Mouse (Mus musculus): Measurements from ENCODE around the gene 2310011J03Rik. TPM values are rescaled to one million over a fixed set of nuclear protein-coding genes. Genes with fewer than 3 reads are reported as not detected.
"Not testable (repeated sequence)": the region's sequence is repeated elsewhere in the genome, so short reads cannot be mapped to it uniquely, and the experiment has no call there.

Gene 2310011J03Rik
- polyA plus RNA-seq, 1 experiment, result 47.8 TPM

DNA sequence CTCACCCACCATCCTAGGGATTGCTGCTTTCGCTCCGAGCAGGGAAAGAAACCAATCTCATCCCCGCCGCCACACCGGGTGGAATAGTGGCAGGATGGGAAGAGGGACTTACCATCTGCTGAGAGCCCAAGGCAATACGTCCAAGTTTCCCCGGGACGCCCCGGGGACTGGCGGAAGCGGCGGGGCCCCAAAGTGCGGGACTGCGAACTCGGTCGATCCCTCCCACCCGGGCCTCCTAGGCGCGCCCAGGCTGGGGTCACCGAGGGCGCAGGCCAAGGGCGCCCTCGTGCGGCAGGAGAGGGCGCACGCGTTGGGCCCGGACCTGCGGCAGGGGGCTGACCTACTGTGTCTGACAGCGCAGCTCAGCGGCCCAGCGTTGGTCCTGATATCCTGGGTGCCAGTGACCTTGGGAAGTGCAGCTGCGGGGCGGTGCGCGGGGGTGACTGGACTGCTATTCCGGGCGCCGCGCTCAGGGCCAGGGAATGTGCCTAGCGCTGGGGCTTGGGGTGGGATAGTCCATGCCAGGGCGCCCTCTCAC lies 28.0 kb upstream of the 2310011J03Rik start, which contains the start of gene Adamtsl5:
Adamtsl5 (minus strand) TSS at position 169 of the 538 bp plus-strand sequence.
- TF ChIP-seq POLR2A (IDR thresholded peaks at IDR 0.05; ENCODE audit: low read depth, low read length), result no peak
- peak; percentile 64 for TF ChIP-seq CTCF (conservative IDR thresholded peaks at IDR 0.05; ENCODE audit: insufficient read depth, insufficient read length, low read depth, low read length)
- no peaks in the 10 kb centered on the region for H3K36me3 ChIP-seq (ENCODE audit: control insufficient read depth, insufficient read depth, low read length)
- no peak within 1 kb of the TSS for H3K27ac ChIP-seq (ENCODE audit: insufficient read depth, low read depth, low read length)
- WGBS, result 2% methylated on average over 42 of the region's 42 CpGs
- H3K4me1 ChIP-seq (ENCODE audit: control insufficient read depth, insufficient read depth, low read length), result peaks cover 7% of the 10 kb centered on the region
- DNase-seq, result peak; percentile 52
- no peaks in the 10 kb centered on the region for H3K27me3 ChIP-seq (replicated peaks; ENCODE audit: control insufficient read depth, insufficient read depth, low read length)
- H3K4me3 ChIP-seq (ENCODE audit: insufficient read depth, low read depth, low read length), result peak within 1 kb of the TSS; percentile 53

DNA sequence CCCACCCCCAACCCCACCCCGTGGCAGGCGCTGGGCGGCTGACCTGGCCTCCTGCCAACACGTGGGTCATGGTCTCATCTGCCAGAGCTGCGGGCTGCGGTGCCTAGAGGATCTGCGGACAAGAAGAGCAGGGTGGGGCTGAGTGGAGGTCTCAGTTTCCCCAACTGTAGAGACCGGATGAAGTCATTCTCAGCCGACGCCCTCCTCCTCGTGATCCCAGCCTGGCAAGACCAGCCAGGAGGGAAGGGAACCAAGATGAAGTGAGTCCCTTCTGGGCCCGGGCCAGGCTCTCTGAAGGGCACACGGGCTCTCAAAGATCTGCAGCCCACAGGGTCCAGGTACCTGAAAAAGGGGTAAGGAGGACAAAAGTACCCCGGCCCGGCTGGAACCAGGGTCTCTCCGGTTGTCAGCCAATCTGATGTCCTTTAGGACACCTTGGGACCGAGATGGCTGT lies 27.2 kb upstream of the 2310011J03Rik start:
- H3K27me3 ChIP-seq (replicated peaks; ENCODE audit: control insufficient read depth, insufficient read depth, low read length), result no peaks in the 10 kb centered on the region
- TF ChIP-seq CTCF (conservative IDR thresholded peaks at IDR 0.05; ENCODE audit: insufficient read depth, insufficient read length, low read depth, low read length) (no peak), POLR2A (IDR thresholded peaks at IDR 0.05; ENCODE audit: low read depth, low read length) (no peak)
- WGBS, result 10% methylated on average over 17 of the region's 17 CpGs
- H3K36me3 ChIP-seq (ENCODE audit: control insufficient read depth, insufficient read depth, low read length), result no peaks in the 10 kb centered on the region
- peak overlapping the region; percentile 53 for H3K4me3 ChIP-seq (ENCODE audit: insufficient read depth, low read depth, low read length)
- no peak for DNase-seq
- no peak overlapping the region for H3K27ac ChIP-seq (ENCODE audit: insufficient read depth, low read depth, low read length)
- peaks cover 7% of the 10 kb centered on the region for H3K4me1 ChIP-seq (ENCODE audit: control insufficient read depth, insufficient read depth, low read length)

DNA sequence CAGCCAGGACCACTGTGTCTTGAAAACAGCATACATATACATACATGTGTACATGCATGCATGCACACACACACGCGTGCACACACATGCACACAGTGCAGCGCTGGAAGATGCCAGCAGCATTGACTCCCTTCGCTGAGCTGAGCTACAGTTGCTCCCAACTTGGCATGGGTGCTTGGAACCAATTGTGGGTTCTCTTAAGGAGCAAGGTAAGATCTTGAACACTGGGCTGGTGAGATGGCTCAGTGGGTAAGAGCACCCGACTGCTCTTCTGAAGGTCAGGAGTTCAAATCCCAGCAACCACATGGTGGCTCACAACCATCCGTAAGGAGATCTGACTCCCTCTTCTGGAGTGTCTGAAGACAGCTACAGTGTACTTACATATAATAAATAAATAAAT lies 25.6 kb upstream of the 2310011J03Rik start:
- 82% methylated on average over 6 of the region's 6 CpGs for WGBS
- H3K27me3 ChIP-seq (replicated peaks; ENCODE audit: control insufficient read depth, insufficient read depth, low read length); DNase-seq; H3K4me3 ChIP-seq (ENCODE audit: insufficient read depth, low read depth, low read length); H3K27ac ChIP-seq (ENCODE audit: insufficient read depth, low read depth, low read length); H3K36me3 ChIP-seq (ENCODE audit: control insufficient read depth, insufficient read depth, low read length): not testable (repeated sequence)
- peaks cover 11% of the 10 kb centered on the region for H3K4me1 ChIP-seq (ENCODE audit: control insufficient read depth, insufficient read depth, low read length)

DNA sequence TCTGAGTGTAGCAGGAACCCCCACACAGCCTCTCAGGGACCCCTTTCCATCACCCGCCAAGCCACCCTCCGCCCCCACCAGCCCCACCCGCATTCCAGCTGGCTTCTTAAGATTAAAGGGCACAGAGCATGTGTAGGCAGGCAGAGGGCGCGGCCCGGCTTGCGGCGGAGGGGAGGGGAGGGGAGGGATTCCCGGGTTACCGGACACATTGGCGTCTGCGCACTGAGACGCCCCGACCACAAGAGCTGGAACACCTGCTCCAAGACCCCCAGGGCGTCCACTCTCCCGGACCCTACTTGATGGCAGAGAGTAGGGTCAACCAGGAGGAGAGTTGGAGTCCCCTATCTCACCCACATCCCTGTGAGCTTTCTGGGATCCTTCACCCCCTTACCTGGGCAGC lies 24.8 kb upstream of the 2310011J03Rik start:
- Histone ChIP-seq H3K27ac (ENCODE audit: insufficient read depth, low read depth, low read length) (no peak overlapping the region), H3K4me1 (ENCODE audit: control insufficient read depth, insufficient read depth, low read length) (peaks cover 11% of the 10 kb centered on the region), H3K36me3 (ENCODE audit: control insufficient read depth, insufficient read depth, low read length) (no peaks in the 10 kb centered on the region), H3K27me3 (replicated peaks; ENCODE audit: control insufficient read depth, insufficient read depth, low read length) (no peaks in the 10 kb centered on the region), H3K4me3 (ENCODE audit: insufficient read depth, low read depth, low read length) (no peak overlapping the region)
- WGBS, result 9% methylated on average over 16 of the region's 16 CpGs
- no peak for DNase-seq
- TF ChIP-seq CTCF (conservative IDR thresholded peaks at IDR 0.05; ENCODE audit: insufficient read depth, insufficient read length, low read depth, low read length) (no peak), POLR2A (IDR thresholded peaks at IDR 0.05; ENCODE audit: low read depth, low read length) (no peak)

DNA sequence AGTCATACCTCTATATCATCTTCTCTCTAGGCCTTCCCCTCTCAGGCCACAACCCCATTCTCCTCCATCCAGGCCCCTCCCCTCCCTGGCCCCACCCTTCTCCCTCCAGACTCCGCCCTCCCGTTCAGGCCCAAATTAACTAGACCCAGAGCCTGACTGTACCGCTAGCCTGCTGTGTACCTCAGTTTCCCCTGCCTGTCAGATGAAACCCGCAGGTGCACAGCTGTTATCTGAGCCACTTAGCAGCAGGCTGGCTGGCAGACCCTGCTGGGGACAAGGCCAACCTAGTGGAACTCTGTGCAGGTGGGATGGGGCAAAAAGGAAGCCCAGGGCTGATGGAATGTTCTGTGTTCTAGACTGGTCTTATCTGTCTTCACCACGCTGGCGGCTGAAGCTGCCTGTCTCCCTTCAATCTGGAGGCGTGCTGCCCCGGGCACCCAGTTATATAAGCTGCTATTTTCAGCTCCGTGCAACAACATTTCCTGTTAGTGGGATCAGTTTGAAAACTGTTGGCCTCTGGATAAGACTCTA lies 23.9 kb upstream of the 2310011J03Rik start:
- Histone ChIP-seq H3K4me1 (ENCODE audit: control insufficient read depth, insufficient read depth, low read length) (peaks cover 11% of the 10 kb centered on the region), H3K27me3 (replicated peaks; ENCODE audit: control insufficient read depth, insufficient read depth, low read length) (no peaks in the 10 kb centered on the region), H3K27ac (ENCODE audit: insufficient read depth, low read depth, low read length) (peak overlapping the region; percentile 21), H3K4me3 (ENCODE audit: insufficient read depth, low read depth, low read length) (no peak overlapping the region), H3K36me3 (ENCODE audit: control insufficient read depth, insufficient read depth, low read length) (no peaks in the 10 kb centered on the region)
- WGBS, result 32% methylated on average over 9 of the region's 9 CpGs
- TF ChIP-seq CTCF (conservative IDR thresholded peaks at IDR 0.05; ENCODE audit: insufficient read depth, insufficient read length, low read depth, low read length) (no peak), POLR2A (IDR thresholded peaks at IDR 0.05; ENCODE audit: low read depth, low read length) (no peak)
- no peak for DNase-seq

DNA sequence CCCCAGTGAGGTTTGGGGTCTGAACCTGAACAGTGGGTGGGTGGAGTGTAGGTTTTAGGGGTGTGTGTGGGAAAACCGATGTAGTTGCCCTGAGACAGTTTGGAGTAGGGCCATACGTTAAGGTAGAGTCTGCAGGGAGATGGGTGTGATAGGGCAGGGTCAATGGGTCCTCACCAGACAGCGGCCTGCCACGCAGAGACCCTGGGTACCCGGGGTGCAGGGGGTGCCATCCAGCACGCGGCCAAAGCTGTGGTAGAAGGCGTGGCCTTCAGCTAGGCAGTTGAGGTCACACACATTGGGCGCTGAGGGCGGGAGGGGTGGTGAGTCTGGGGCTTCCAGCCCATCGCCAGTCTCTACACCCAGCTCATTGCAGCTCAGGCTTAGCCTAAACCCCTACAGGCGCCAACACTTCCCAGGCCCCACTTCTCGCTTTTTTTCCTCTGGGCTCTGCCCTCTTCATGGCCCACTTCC lies 23.1 kb upstream of the 2310011J03Rik start:
- Histone ChIP-seq H3K4me1 (ENCODE audit: control insufficient read depth, insufficient read depth, low read length) (peaks cover 11% of the 10 kb centered on the region), H3K4me3 (ENCODE audit: insufficient read depth, low read depth, low read length) (no peak overlapping the region), H3K27ac (ENCODE audit: insufficient read depth, low read depth, low read length) (no peak overlapping the region), H3K36me3 (ENCODE audit: control insufficient read depth, insufficient read depth, low read length) (no peaks in the 10 kb centered on the region), H3K27me3 (replicated peaks; ENCODE audit: control insufficient read depth, insufficient read depth, low read length) (no peaks in the 10 kb centered on the region)
- 35% methylated on average over 13 of the region's 13 CpGs for WGBS
- DNase-seq, result no peak
- TF ChIP-seq CTCF (conservative IDR thresholded peaks at IDR 0.05; ENCODE audit: insufficient read depth, insufficient read length, low read depth, low read length), result no peak
- no peak for TF ChIP-seq POLR2A (IDR thresholded peaks at IDR 0.05; ENCODE audit: low read depth, low read length)

DNA sequence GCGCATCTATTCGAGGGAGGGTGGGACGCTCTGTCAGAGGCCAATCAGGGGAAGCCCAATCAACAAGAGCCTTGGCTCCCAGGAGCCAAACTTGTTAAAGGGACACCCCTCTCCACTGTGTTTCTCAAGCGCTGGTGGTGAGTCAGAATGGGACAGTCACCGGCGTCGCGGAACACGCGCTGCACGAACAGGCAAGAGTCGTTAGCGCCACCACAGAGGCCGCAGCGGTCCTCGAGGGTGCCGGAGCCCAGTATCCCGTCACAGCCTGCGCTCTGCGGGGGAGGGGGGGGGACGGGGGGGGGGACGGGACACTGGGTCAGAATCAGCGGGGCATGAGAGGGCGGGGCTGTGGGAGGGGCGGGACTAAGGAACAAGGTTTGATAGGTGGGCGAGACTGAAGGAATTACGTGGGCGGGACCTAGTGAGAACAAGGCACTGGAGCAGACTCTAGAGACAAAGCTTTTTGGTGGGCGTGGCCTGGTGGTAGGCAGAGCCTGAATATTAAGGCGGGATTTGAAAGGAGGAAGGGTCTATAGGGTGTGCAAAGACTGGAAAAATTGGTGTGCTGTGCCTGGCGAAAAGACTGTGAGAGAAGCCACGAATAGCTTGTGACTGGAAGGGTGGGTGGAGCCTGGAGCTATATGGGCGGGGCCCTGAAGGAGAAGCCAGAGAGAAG lies 22.6 kb upstream of the 2310011J03Rik start:
- Histone ChIP-seq H3K36me3 (ENCODE audit: control insufficient read depth, insufficient read depth, low read length) (no peaks in the 10 kb centered on the region), H3K4me1 (ENCODE audit: control insufficient read depth, insufficient read depth, low read length) (peaks cover 11% of the 10 kb centered on the region), H3K27me3 (replicated peaks; ENCODE audit: control insufficient read depth, insufficient read depth, low read length) (no peaks in the 10 kb centered on the region), H3K27ac (ENCODE audit: insufficient read depth, low read depth, low read length) (no peak overlapping the region), H3K4me3 (ENCODE audit: insufficient read depth, low read depth, low read length) (no peak overlapping the region)
- WGBS, result 2% methylated on average over 31 of the region's 33 CpGs
- TF ChIP-seq CTCF (conservative IDR thresholded peaks at IDR 0.05; ENCODE audit: insufficient read depth, insufficient read length, low read depth, low read length), result no peak
- no peak for TF ChIP-seq POLR2A (IDR thresholded peaks at IDR 0.05; ENCODE audit: low read depth, low read length)
- peak; percentile 67 for DNase-seq
